Mouse (Mus musculus) neural tube, embryonic 11.5 days (tissue): ENCODE data around the gene Pdgfa. TPM values are rescaled to one million over a fixed set of nuclear protein-coding genes. Genes with fewer than 3 reads are reported as not detected.

Experiments used
- ATAC-seq: fragments of 200-750 bp; cut with Nextera tagmentation; 2 replicates; pipeline ENCODE4 v1.8.0; 2017; ENCODE audit warnings: moderate number of reproducible peaks, mild to moderate bottlenecking, moderate TSS enrichment, moderate library complexity; ENCODE audit not compliant: insufficient read depth, low FRiP score, low TSS enrichment
- DNase-seq: peaks from one replicate; pipeline ENCODE4 v3.0.0-alpha.2; 2015; ENCODE audit warnings: low spot score
- H3K27ac ChIP-seq: fragments of 300-500 bp; sonication (generic); 2 replicates; pipeline ENCODE4 v1.5.1; 2014; ENCODE audit warnings: low read depth, mild to moderate bottlenecking, low read length
- H3K27me3 ChIP-seq: fragments of 300-500 bp; sonication (generic); 2 replicates; pipeline ENCODE4 v1.6.1; 2014; ENCODE audit warnings: mild to moderate bottlenecking, low read length, mixed read lengths; ENCODE audit not compliant: control insufficient read depth, insufficient read depth
- H3K36me3 ChIP-seq: fragments of 300-500 bp; sonication (generic); 2 replicates; pipeline ENCODE4 v1.6.1; 2014; ENCODE audit warnings: mild to moderate bottlenecking, low read length, moderate library complexity, mixed read lengths; ENCODE audit not compliant: control insufficient read depth, insufficient read depth
- H3K4me1 ChIP-seq: fragments of 300-500 bp; sonication (generic); 2 replicates; pipeline ENCODE4 v1.6.1; 2014; ENCODE audit warnings: low read length, mixed read lengths; ENCODE audit not compliant: control insufficient read depth, insufficient read depth
- H3K4me2 ChIP-seq: fragments of 300-500 bp; sonication (generic); 2 replicates; pipeline ENCODE4 v1.6.1; 2014; ENCODE audit warnings: low read depth, mild to moderate bottlenecking, moderate library complexity
- H3K4me3 ChIP-seq: fragments of 300-500 bp; sonication (generic); 2 replicates; pipeline ENCODE4 v1.5.1; 2014; ENCODE audit warnings: low read depth, low read length
- H3K9ac ChIP-seq: fragments of 300-500 bp; sonication (generic); 2 replicates; pipeline ENCODE4 v1.6.1; 2014; ENCODE audit warnings: mild to moderate bottlenecking, low read length
- H3K9me3 ChIP-seq: fragments of 300-500 bp; sonication (generic); 2 replicates; pipeline ENCODE4 v1.6.1; 2016; ENCODE audit warnings: low read length; ENCODE audit not compliant: control insufficient read depth
- WGBS: fragments of 180-500 bp; shearing (Covaris S2); extraction: QIAGEN DNeasy Blood & Tissue Kit; methylation state at CpG from one replicate; pipeline ENCODE4 v1.1.7; 2014; 5-methylcytosine and 5-hydroxymethylcytosine counted together
- polyA plus RNA-seq: library from polyadenylated mRNA; unstranded; fragments of >200 nt; fragmentation: Nextera tagmentation; extraction: Ambion mirVana; gene quantifications from 2 replicates; pipeline ENCODE4 v1.2.1, GENCODE M21; 2014

Gene Pdgfa
- polyA plus RNA-seq, 1 experiment from 2014 or later, result 16.1 TPM

DNA sequence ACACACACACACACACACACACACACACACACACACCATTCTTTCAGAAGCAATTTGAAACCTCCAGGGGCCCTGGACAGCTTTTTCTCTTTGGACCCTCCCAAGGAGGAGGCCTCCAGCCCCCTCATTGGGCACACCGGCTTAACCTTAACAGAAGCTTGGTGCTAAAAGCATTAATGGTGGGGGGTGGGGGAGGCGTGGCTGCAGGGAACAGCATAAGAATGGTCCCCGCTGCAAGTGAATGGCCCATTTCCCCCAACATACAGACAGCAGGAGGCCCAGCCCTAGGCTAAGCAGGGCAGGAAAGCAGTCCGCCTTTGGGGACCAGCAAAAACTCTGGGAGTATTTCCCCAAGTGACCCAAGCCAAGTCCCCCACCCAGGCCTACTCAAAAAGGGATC, 5.4 kb downstream of the Pdgfa start:
- WGBS, result 1% methylated on average over 4 of the region's 4 CpGs
- ATAC-seq (no peak), DNase-seq (no peak)
- peaks cover 33% of the 10 kb centered on the region for H3K4me1 ChIP-seq
- H3K36me3 ChIP-seq, result no peaks in the 10 kb centered on the region
- no peaks in the 10 kb centered on the region for H3K9me3 ChIP-seq
- H3K27ac ChIP-seq, result no peak overlapping the region
- peaks cover 49% of the 10 kb centered on the region for H3K27me3 ChIP-seq
- no peak overlapping the region for H3K4me3 ChIP-seq
- no peak overlapping the region for H3K4me2 ChIP-seq
- H3K9ac ChIP-seq, result no peak overlapping the region

DNA sequence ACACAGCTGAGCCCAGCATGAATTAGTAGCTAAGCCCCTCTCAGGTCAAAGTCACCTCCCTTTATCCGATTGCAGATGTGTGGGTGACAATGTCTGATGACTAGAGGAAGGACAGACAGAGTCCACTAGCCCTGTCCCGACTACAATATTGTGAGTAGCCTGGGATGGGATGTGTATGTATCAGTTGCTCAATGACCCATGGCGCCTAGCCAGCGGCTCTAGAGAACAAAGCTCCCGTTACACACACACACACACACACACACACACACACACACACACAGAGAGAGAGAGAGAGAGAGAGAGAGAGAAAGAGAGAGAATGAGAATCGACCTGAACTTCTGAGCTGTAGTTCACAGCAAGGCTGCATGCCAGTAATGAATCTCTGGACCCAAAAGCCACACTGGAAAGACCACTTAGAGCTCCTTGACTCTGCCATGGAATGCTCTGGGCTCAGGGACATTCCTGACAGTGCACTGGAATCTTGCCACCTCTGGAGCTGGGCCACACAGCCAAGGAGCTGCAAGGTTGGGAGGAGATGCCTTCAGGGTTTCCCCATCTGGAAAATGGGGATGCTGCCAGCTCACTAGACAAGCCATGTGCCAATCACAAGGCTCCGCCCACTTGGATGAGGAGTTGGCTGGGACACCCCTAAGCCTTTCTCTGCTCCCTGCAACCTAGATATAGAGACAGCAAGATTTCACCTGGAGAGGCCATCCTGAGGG, 6.3 kb downstream of the Pdgfa start:
- H3K4me2 ChIP-seq, result no peak overlapping the region
- 65% methylated on average over 7 of the region's 7 CpGs for WGBS
- ATAC-seq, result no peak
- H3K27ac ChIP-seq, result no peak overlapping the region
- no peaks in the 10 kb centered on the region for H3K36me3 ChIP-seq
- no peaks in the 10 kb centered on the region for H3K9me3 ChIP-seq
- DNase-seq, result no peak
- H3K4me3 ChIP-seq, result no peak overlapping the region
- H3K27me3 ChIP-seq, result peaks cover 40% of the 10 kb centered on the region
- H3K9ac ChIP-seq, result no peak overlapping the region
- peaks cover 28% of the 10 kb centered on the region for H3K4me1 ChIP-seq

DNA sequence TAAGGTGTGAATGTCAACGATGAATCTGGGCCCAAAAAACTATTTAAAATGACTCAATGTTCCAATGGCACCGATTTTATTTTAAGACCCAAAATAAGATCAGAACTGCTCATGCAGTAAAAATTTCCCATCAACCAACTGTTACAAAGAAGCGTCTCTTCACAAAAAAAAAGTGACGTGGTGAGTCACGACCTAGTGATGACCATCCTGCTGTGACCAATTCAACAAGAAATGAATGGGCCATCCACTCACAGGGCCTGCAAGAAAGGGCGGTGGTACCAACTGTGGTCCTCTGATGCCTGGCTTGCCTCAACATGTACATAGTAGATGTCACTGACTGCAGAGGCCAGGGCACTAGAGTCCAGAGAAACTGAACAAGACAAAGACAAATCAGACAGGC, 7.6 kb downstream of the Pdgfa start:
- Histone ChIP-seq H3K27me3 (peaks cover 34% of the 10 kb centered on the region), H3K27ac (no peak overlapping the region), H3K36me3 (no peaks in the 10 kb centered on the region), H3K4me2 (no peak overlapping the region), H3K4me1 (peaks cover 22% of the 10 kb centered on the region), H3K9ac (no peak overlapping the region), H3K4me3 (no peak overlapping the region), H3K9me3 (no peaks in the 10 kb centered on the region)
- DNase-seq, result no peak
- ATAC-seq, result no peak
- WGBS, result 59% methylated on average over 6 of the region's 6 CpGs

- Histone ChIP-seq H3K27me3 (peaks cover 27% of the 10 kb centered on the region), H3K9me3 (no peaks in the 10 kb centered on the region), H3K4me1 (peaks cover 14% of the 10 kb centered on the region), H3K36me3 (no peaks in the 10 kb centered on the region), H3K9ac (no peak overlapping the region), H3K4me2 (no peak overlapping the region), H3K27ac (no peak overlapping the region), H3K4me3 (no peak overlapping the region)
- ATAC-seq, result no peak
- WGBS, result 72% methylated on average over 9 of the region's 9 CpGs
- no peak for DNase-seq
Measured at GRCm38 (mm10) chr5:138988764-138989163, 8.4 kb downstream of the Pdgfa start.

DNA sequence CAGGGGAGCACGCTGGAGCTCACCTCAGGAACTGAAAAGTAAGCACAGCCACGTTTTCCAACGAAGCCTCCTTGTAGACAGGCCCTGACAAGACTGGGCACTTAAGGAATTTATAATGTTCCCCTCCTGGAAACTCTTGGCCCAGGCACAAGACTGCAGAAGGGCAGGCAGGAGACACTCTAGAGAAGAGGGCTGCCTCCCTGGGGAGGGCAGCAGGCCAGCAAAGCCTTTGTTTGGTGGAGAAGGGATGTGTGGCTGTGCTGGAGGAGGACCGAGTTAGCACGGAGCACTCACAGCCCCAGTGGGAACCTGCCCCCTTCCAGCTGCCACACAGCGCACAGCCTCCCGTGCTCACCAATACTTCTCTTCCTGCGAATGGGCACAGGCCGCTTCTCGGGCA, 9.2 kb downstream of the Pdgfa start:
- 80% methylated on average over 10 of the region's 10 CpGs for WGBS
- Histone ChIP-seq H3K27me3 (peaks cover 19% of the 10 kb centered on the region), H3K27ac (no peak overlapping the region), H3K9ac (no peak overlapping the region), H3K4me3 (no peak overlapping the region), H3K9me3 (no peaks in the 10 kb centered on the region), H3K4me1 (peaks cover 7% of the 10 kb centered on the region), H3K36me3 (no peaks in the 10 kb centered on the region), H3K4me2 (no peak overlapping the region)
- ATAC-seq (no peak), DNase-seq (no peak)

DNA sequence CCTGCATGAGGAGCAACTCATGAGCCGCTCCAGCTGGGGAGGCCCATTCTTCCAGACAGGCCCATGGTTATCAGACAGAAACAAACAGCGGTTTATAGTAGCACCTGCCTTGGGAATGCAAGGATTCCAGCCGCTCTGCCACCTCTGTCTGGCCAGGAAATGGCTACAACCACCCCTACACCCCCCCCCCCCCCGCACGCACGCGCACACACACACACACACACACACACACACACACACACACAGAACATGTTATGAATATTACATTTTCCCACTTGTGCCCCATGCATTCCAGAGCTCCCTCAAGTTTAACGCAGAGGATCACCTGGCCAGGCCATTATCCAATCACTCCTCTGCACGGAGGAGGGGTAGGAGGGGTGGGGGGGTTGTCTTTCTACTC, 15.2 kb downstream of the Pdgfa start:
- Histone ChIP-seq H3K4me2 (no peak overlapping the region), H3K4me3 (no peak overlapping the region), H3K36me3 (no peaks in the 10 kb centered on the region), H3K27me3 (no peaks in the 10 kb centered on the region), H3K9me3 (no peaks in the 10 kb centered on the region), H3K4me1 (no peaks in the 10 kb centered on the region), H3K27ac (no peak overlapping the region), H3K9ac (no peak overlapping the region)
- no peak for DNase-seq
- 91% methylated on average over 9 of the region's 9 CpGs for WGBS
- no peak for ATAC-seq

DNA sequence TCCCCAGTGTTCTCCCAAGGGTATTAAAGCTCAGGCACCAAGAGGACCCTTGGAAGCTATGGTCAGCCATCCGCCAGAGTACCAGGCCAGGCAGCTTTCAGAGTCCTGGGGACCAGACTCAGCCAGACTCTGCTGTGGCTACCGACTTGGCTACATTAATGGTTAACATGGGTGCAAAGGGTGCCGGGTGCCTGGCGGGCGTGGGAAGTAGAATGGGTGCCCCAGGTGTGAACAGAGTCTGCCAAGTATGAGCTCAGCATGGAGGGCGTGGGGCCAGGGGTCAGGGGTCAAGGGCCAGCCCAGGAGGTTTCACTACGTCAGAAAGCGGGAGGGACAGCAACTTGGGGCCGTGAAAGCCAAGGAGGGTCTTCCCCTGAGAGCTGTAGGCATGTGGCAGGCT, 16.6 kb downstream of the Pdgfa start:
- ATAC-seq, result no peak
- 79% methylated on average over 9 of the region's 9 CpGs for WGBS
- H3K4me1 ChIP-seq, result no peaks in the 10 kb centered on the region
- no peak overlapping the region for H3K9ac ChIP-seq
- H3K4me3 ChIP-seq, result no peak overlapping the region
- H3K27me3 ChIP-seq, result no peaks in the 10 kb centered on the region
- no peak overlapping the region for H3K4me2 ChIP-seq
- DNase-seq, result no peak
- no peaks in the 10 kb centered on the region for H3K9me3 ChIP-seq
- no peak overlapping the region for H3K27ac ChIP-seq
- no peaks in the 10 kb centered on the region for H3K36me3 ChIP-seq

GRCm38 (mm10) chr5:138979840-138980239, 17.3 kb downstream of the Pdgfa start:
- H3K4me2 ChIP-seq, result no peak overlapping the region
- no peaks in the 10 kb centered on the region for H3K27me3 ChIP-seq
- no peaks in the 10 kb centered on the region for H3K4me1 ChIP-seq
- H3K27ac ChIP-seq, result no peak overlapping the region
- H3K4me3 ChIP-seq, result no peak overlapping the region
- no peaks in the 10 kb centered on the region for H3K9me3 ChIP-seq
- H3K9ac ChIP-seq, result no peak overlapping the region
- no peaks in the 10 kb centered on the region for H3K36me3 ChIP-seq
- 86% methylated on average over 8 of the region's 8 CpGs for WGBS
- no peak for DNase-seq
- ATAC-seq, result no peak

GRCm38 (mm10) chr5:138977759-138978158, 19.4 kb downstream of the Pdgfa start:
- Histone ChIP-seq H3K9ac (no peak overlapping the region), H3K9me3 (no peaks in the 10 kb centered on the region), H3K4me2 (no peak overlapping the region), H3K4me3 (no peak overlapping the region), H3K27me3 (no peaks in the 10 kb centered on the region), H3K36me3 (no peaks in the 10 kb centered on the region), H3K27ac (no peak overlapping the region), H3K4me1 (no peaks in the 10 kb centered on the region)
- no peak for ATAC-seq
- DNase-seq, result no peak
- 65% methylated on average over 3 of the region's 3 CpGs for WGBS
